Mouse (Mus musculus) adrenal gland, postnatal 36 days (tissue): ENCODE results near the gene Mrps18b. TPM values are rescaled to one million over a fixed set of nuclear protein-coding genes. Genes with fewer than 3 reads are reported as not detected.

Experiments used
- DNase-seq, 2 experiments: peaks; one replicate each; pipeline ENCODE4 v3.0.0; 2021; ENCODE audit warnings: mixed read lengths in 1 of 2
- total RNA-seq, 2 experiments: library from RNA; stranded (reverse); gene quantifications; 2 replicates each; pipeline ENCODE4 v1.2.3; 2021

Mrps18b gene
- total RNA-seq, 2 experiments from 2014 or later = 92.6 to 97.8 TPM

- DNase-seq = peak; percentile 40 to 42
These were observed 2.3 kb upstream of the Mrps18b start for GRCm38 (mm10) chr17:35918276-35919059.

- DNase-seq = peak in 1 of 2 experiments; percentile 28
These were observed 1.5 kb upstream of the Mrps18b start for GRCm38 (mm10) chr17:35917463-35918251.

DNA sequence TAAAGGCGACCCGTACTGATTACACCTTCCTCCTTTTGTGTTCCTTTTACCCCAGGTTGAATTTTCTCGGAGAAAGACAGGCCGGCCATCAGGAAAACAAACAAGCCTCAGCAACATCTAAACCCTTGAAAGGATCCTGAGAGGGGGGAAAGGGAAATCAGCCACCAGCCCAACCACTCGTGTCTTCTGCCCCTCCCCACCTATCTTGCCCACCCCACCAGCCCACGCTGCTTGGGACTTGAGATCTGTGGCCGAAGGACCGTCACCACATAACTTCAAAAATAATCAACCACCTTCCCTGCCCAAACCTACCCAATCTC is 914 bp upstream of the Mrps18b start:
- peak; percentile 35 to 47 for DNase-seq

GRCm38 (mm10) chr17:35915538-35916296 is 472 bp downstream of the Mrps18b start:
- DNase-seq = no peak

- no peak for DNase-seq
These were observed 1.2 kb downstream of the Mrps18b start for GRCm38 (mm10) chr17:35914975-35915374.

DNA sequence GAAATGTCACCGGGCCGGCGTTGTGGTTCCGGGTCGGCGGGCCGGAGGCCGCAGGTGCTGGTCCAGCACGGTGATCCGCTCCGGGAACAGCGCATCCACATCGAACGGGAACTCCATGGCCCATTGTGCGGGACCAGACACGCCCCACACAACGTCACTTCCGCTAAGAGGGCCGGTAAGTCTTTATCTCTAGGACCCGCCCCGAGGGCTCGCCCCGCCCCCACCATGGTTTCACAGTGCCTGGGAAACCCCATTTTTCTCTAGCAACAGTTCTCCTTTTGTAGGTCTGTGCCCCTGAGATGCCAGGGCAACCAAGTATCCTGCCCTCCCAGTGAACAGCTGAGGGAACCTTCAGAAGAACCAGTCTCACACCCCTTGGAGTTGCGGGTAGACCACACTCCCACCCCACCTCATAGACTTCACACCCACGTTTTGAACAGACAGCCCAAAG is 6.2 kb downstream of the Mrps18b start, which contains the start of gene Atat1:
Gene Atat1 (minus strand): TSS at position 157 of the 451 bp plus-strand sequence.
- DNase-seq = peak; percentile 96 to 99

DNA sequence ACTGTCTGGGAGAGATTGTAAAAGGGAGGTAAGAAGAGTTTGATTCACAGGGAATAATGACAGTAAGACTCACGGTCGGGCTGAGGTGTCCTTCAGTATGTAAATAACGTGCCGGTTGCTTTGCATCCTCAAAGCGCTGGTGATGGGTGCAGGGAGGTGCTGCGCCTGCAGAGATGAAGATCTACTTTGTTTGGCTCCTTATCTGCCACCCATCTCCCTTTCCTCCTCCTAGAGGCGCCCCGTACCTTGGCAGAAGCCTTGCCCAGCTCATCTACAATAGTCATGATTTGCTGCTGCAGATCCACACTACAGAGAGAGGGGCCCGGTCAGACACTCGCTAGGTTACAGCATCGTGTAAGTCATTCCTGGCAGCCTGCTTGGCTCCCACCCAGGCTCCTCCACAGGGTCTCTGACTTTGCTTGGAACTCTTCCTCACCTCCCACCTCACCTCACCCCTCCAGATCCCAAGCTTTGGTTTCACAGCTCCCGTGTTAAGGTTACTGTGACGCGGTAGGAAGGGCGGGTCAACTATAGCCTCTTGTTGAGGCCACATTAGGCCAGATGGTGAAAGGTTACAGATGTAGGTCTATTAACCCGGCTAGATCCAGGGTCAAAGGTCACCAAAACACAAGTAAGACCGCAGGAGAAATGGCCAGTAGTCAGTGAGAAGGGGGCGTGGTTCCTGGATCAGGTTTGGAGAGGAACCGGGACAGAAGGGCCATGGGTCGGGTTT is 6.8 kb downstream of the Mrps18b start:
- peak in 1 of 2 experiments; percentile 15 for DNase-seq

- DNase-seq = no peak
These were observed 8.6 kb downstream of the Mrps18b start for GRCm38 (mm10) chr17:35907609-35908008.

GRCm38 (mm10) chr17:35905587-35905986 is 10.6 kb downstream of the Mrps18b start:
- no peak for DNase-seq

- no peak for DNase-seq
These were observed 12.2 kb downstream of the Mrps18b start for GRCm38 (mm10) chr17:35903992-35904355.

GRCm38 (mm10) chr17:35903343-35903991 is 12.7 kb downstream of the Mrps18b start:
- DNase-seq = peak; percentile 43 to 47

DNA sequence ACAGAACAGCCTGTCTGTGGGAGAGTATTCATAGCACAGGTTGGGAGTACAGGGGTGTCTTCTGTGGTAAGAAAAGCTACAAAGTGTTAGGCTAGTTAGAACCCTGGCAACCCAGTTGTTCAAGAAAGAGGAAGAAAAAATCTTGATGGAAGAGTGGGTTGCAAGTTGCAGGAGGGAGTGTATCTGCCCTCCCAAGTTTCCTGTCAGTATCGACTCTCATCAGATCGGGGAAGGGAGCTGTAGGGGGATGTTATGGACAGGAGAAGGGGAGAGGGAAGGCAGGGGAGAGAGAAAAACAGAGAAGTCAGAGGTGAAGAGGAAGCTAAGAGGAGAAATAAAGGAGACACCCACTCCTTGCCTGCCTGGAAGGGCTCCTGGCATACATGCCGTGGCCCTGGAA is 15.6 kb downstream of the Mrps18b start:
- no peak for DNase-seq

GRCm38 (mm10) chr17:35897644-35898573 is 18.3 kb downstream of the Mrps18b start:
- no peak for DNase-seq

- peak; percentile 93 to 95 for DNase-seq
These were observed 19.2 kb downstream of the Mrps18b start, which contains the start of gene 2310061I04Rik for GRCm38 (mm10) chr17:35896781-35897643. Gene 2310061I04Rik (minus strand): TSS chr17:35897431.

GRCm38 (mm10) chr17:35887725-35888124 is 28.5 kb downstream of the Mrps18b start:
- DNase-seq = no peak

DNA sequence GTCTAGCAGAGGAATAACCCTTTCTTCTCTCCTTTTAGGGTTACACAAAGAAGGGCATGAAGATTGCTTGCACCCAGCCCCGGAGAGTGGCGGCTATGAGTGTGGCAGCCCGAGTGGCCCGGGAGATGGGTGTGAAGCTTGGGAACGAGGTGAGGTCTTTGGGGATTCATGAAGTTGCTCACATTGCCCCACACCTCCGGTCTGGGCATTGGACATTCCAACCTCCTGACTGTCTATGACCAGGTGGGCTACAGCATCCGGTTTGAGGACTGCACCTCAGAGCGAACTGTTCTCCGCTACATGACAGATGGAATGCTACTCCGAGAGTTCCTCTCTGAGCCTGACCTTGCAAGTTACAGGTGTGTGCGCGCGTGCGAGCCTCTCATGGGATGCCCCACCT is 32.4 kb downstream of the Mrps18b start:
- no peak for DNase-seq

GRCm38 (mm10) chr17:35882924-35883323 is 33.3 kb downstream of the Mrps18b start:
- no peak for DNase-seq

DNA sequence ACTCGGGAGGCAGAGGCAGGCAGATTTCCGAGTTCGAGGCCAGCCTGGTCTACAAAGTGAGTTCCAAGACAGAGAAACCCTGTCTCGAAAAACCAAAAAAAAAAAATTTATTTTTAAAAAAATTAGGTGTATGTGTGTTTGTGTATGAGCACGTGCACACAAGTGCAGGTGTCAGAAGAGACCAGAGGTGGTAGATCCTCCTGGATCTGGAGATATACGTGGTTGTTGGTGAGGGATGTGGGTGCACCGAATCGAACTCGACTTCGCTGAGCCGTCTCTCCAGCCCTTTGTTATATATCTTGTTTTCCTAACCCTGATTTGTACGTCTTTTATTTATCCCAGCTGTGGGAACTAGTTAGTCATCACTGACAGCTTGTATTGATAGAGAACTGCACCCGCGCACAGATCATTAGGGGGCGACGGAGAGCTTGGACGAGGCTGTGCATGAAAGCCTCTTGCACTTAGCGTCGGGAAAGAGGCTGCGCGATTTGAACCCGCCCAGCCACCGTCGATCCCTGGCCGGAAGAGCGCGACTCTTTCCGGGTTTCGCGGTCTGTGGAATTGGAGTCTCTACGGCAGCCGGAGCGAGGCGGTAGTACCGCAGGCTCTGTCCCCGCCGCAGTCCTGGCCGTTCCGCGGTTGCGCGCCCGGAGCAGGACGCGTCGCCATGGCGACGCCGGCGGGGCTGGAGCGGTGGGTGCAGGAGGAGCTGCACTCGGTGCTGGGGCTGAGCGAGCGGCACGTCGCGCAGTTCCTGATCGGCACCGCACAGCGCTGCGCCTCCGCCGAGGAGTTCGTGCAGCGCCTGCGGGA is 36.7 kb downstream of the Mrps18b start, which contains the start of gene Dhx16:
Gene Dhx16 (plus strand): TSS at position 575 of the 813 bp plus-strand sequence.
- DNase-seq = peak; percentile 96 to 98
